Mouse (Mus musculus) forebrain, embryonic 15.5 days (tissue): ENCODE results near the gene Med15. TPM values are rescaled to one million over a fixed set of nuclear protein-coding genes. Genes with fewer than 3 reads are reported as not detected.
"Not testable (repeated sequence)": the region's sequence is repeated elsewhere in the genome, so short reads cannot be mapped to it uniquely, and the experiment has no call there.

ENCODE experiments used
- ATAC-seq: fragments of 200-750 bp; cut with Nextera tagmentation; replicated peaks from 2 replicates; pipeline ENCODE4 v1.8.0; 2017; ENCODE audit warnings: mild to moderate bottlenecking, moderate TSS enrichment, moderate library complexity
- H3K27ac ChIP-seq: fragments of 300-500 bp; sonication (generic); replicated peaks from 2 replicates; pipeline ENCODE4 v1.5.1; 2015; ENCODE audit warnings: mild to moderate bottlenecking, inconsistent platforms
- H3K27me3 ChIP-seq: fragments of 300-500 bp; sonication (generic); 2 replicates; pipeline ENCODE4 v1.6.1; 2015; ENCODE audit warnings: inconsistent platforms
- H3K36me3 ChIP-seq: fragments of 300-500 bp; sonication (generic); 2 replicates; pipeline ENCODE4 v1.6.1; 2015; ENCODE audit warnings: mild to moderate bottlenecking, inconsistent platforms
- H3K4me1 ChIP-seq: fragments of 300-500 bp; sonication (generic); 2 replicates; pipeline ENCODE4 v1.6.1; 2015; ENCODE audit warnings: inconsistent platforms
- H3K4me2 ChIP-seq: fragments of 300-500 bp; sonication (generic); replicated peaks from 2 replicates; pipeline ENCODE4 v1.6.1; 2015; ENCODE audit warnings: mild to moderate bottlenecking, inconsistent platforms
- H3K4me3 ChIP-seq: fragments of 300-500 bp; sonication (generic); 2 replicates; pipeline ENCODE4 v1.5.1; 2015; ENCODE audit warnings: mild to moderate bottlenecking, inconsistent platforms
- H3K9ac ChIP-seq: fragments of 300-500 bp; sonication (generic); replicated peaks from 2 replicates; pipeline ENCODE4 v1.6.1; 2015; ENCODE audit warnings: mild to moderate bottlenecking, inconsistent platforms
- H3K9me3 ChIP-seq: fragments of 300-500 bp; sonication (generic); 2 replicates; pipeline ENCODE4 v1.6.1; 2016; ENCODE audit warnings: inconsistent platforms
- WGBS: fragments of 180-500 bp; shearing (Covaris S2); methylation state at CpG from one replicate; pipeline ENCODE4 v1.1.7; 2015; ENCODE audit warnings: mixed read lengths; 5-methylcytosine and 5-hydroxymethylcytosine counted together
- polyA plus RNA-seq: library from polyadenylated mRNA; unstranded; fragments of >200 nt; fragmentation: Nextera tagmentation; extraction: Ambion mirVana; gene quantifications from 2 replicates; pipeline ENCODE4 v1.2.1, GENCODE M21; 2015

Gene Med15
- polyA plus RNA-seq, 1 experiment from 2014 or later = 48.2 TPM

- ATAC-seq = no peak
- Histone ChIP-seq H3K4me1 (peaks cover 34% of the 10 kb centered on the region), H3K4me3 (no peak overlapping the region), H3K27ac (no peak overlapping the region), H3K9me3 (no peaks in the 10 kb centered on the region), H3K36me3 (no peaks in the 10 kb centered on the region), H3K4me2 (no peak overlapping the region), H3K27me3 (no peaks in the 10 kb centered on the region), H3K9ac (no peak overlapping the region)
- WGBS = 91% methylated on average over 1 of the region's 1 CpGs
These were observed 25.1 kb upstream of the Med15 start for GRCm38 (mm10) chr16:17757756-17758155.

- 29% methylated on average over 1 of the region's 1 CpGs for WGBS
- Histone ChIP-seq H3K9ac (no peak overlapping the region), H3K4me2 (no peak overlapping the region), H3K27ac (no peak overlapping the region), H3K9me3 (no peaks in the 10 kb centered on the region), H3K36me3 (no peaks in the 10 kb centered on the region), H3K27me3 (no peaks in the 10 kb centered on the region), H3K4me3 (no peak overlapping the region), H3K4me1 (peaks cover 1% of the 10 kb centered on the region)
- no peak for ATAC-seq
These were observed 21.0 kb upstream of the Med15 start for GRCm38 (mm10) chr16:17753686-17754085.

GRCm38 (mm10) chr16:17753001-17753400 lies 20.3 kb upstream of the Med15 start:
- Histone ChIP-seq H3K4me2 (no peak overlapping the region), H3K9ac (no peak overlapping the region), H3K4me1 (no peaks in the 10 kb centered on the region), H3K9me3 (no peaks in the 10 kb centered on the region), H3K36me3 (no peaks in the 10 kb centered on the region), H3K27ac (no peak overlapping the region), H3K27me3 (no peaks in the 10 kb centered on the region), H3K4me3 (no peak overlapping the region)
- 31% methylated on average over 3 of the region's 3 CpGs for WGBS
- no peak for ATAC-seq

- no peak for ATAC-seq
- H3K4me3 ChIP-seq = no peak overlapping the region
- 75% methylated on average over 2 of the region's 2 CpGs for WGBS
These were observed 12.4 kb upstream of the Med15 start for GRCm38 (mm10) chr16:17745067-17745466.

GRCm38 (mm10) chr16:17744536-17744935 lies 11.8 kb upstream of the Med15 start:
- no peaks in the 10 kb centered on the region for H3K4me1 ChIP-seq
- no peaks in the 10 kb centered on the region for H3K36me3 ChIP-seq
- no peak overlapping the region for H3K9ac ChIP-seq
- 11% methylated on average over 1 of the region's 1 CpGs for WGBS
- no peaks in the 10 kb centered on the region for H3K9me3 ChIP-seq
- H3K4me3 ChIP-seq = no peak overlapping the region
- ATAC-seq = no peak
- H3K27ac ChIP-seq = no peak overlapping the region
- H3K27me3 ChIP-seq = no peaks in the 10 kb centered on the region
- no peak overlapping the region for H3K4me2 ChIP-seq

More at GRCm38 (mm10) chr16:17745067-17745466, 12.4 kb upstream of the Med15 start:
- Histone ChIP-seq H3K36me3 (no peaks in the 10 kb centered on the region), H3K27ac (no peak overlapping the region), H3K9ac (no peak overlapping the region), H3K4me1 (no peaks in the 10 kb centered on the region), H3K9me3 (no peaks in the 10 kb centered on the region), H3K4me2 (no peak overlapping the region), H3K27me3 (no peaks in the 10 kb centered on the region)

- H3K9me3 ChIP-seq = no peaks in the 10 kb centered on the region
- ATAC-seq = no peak
- H3K27ac ChIP-seq = no peak overlapping the region
- no peak overlapping the region for H3K4me3 ChIP-seq
- no peak overlapping the region for H3K4me2 ChIP-seq
- 34% methylated on average over 4 of the region's 4 CpGs for WGBS
- no peaks in the 10 kb centered on the region for H3K4me1 ChIP-seq
- no peaks in the 10 kb centered on the region for H3K36me3 ChIP-seq
- H3K9ac ChIP-seq = no peak overlapping the region
- H3K27me3 ChIP-seq = no peaks in the 10 kb centered on the region
These were observed 10.6 kb upstream of the Med15 start for GRCm38 (mm10) chr16:17743279-17743678.

GRCm38 (mm10) chr16:17742810-17743209 lies 10.1 kb upstream of the Med15 start:
- Histone ChIP-seq H3K9me3 (no peaks in the 10 kb centered on the region), H3K4me3 (no peak overlapping the region), H3K4me2 (no peak overlapping the region), H3K9ac (no peak overlapping the region), H3K27me3 (no peaks in the 10 kb centered on the region), H3K4me1 (no peaks in the 10 kb centered on the region), H3K27ac (no peak overlapping the region), H3K36me3 (no peaks in the 10 kb centered on the region)
- ATAC-seq = no peak
- 79% methylated on average over 1 of the region's 1 CpGs for WGBS

GRCm38 (mm10) chr16:17740080-17740479 lies 7.4 kb upstream of the Med15 start:
- Histone ChIP-seq H3K9ac (no peak overlapping the region), H3K9me3 (no peaks in the 10 kb centered on the region), H3K4me3 (no peak overlapping the region), H3K27me3 (no peaks in the 10 kb centered on the region), H3K4me2 (no peak overlapping the region), H3K27ac (no peak overlapping the region), H3K36me3 (no peaks in the 10 kb centered on the region), H3K4me1 (no peaks in the 10 kb centered on the region)
- WGBS = 89% methylated on average over 4 of the region's 4 CpGs
- no peak for ATAC-seq

GRCm38 (mm10) chr16:17736156-17736555 lies 3.5 kb upstream of the Med15 start:
- Histone ChIP-seq H3K9me3 (no peaks in the 10 kb centered on the region), H3K4me1 (no peaks in the 10 kb centered on the region), H3K27me3 (no peaks in the 10 kb centered on the region), H3K36me3 (no peaks in the 10 kb centered on the region), H3K4me2 (no peak overlapping the region), H3K4me3 (no peak overlapping the region), H3K9ac (no peak overlapping the region), H3K27ac (no peak overlapping the region)
- no peak for ATAC-seq
- 68% methylated on average over 4 of the region's 4 CpGs for WGBS

- not testable (repeated sequence) for H3K27ac ChIP-seq, H3K9me3 ChIP-seq, H3K4me3 ChIP-seq, H3K4me1 ChIP-seq, H3K4me2 ChIP-seq, H3K9ac ChIP-seq, H3K36me3 ChIP-seq, ATAC-seq, H3K27me3 ChIP-seq
- 90% methylated on average over 6 of the region's 6 CpGs for WGBS
These were observed 2.2 kb upstream of the Med15 start for GRCm38 (mm10) chr16:17734872-17735271.

- Histone ChIP-seq H3K9ac (no peak overlapping the region), H3K27me3 (no peaks in the 10 kb centered on the region), H3K36me3 (no peaks in the 10 kb centered on the region), H3K27ac (no peak overlapping the region), H3K4me1 (no peaks in the 10 kb centered on the region), H3K9me3 (no peaks in the 10 kb centered on the region), H3K4me3 (no peak overlapping the region), H3K4me2 (no peak overlapping the region)
- 71% methylated on average over 2 of the region's 2 CpGs for WGBS
- ATAC-seq = no peak
These were observed 955 bp upstream of the Med15 start for GRCm38 (mm10) chr16:17733646-17734045.

- Histone ChIP-seq H3K27ac (no peak overlapping the region), H3K9ac (no peak overlapping the region), H3K4me3 (no peak overlapping the region), H3K27me3 (no peaks in the 10 kb centered on the region), H3K4me1 (no peaks in the 10 kb centered on the region), H3K36me3 (no peaks in the 10 kb centered on the region), H3K9me3 (no peaks in the 10 kb centered on the region), H3K4me2 (no peak overlapping the region)
- 74% methylated on average over 6 of the region's 6 CpGs for WGBS
- ATAC-seq = no peak
These were observed 260 bp downstream of the Med15 start for GRCm38 (mm10) chr16:17732431-17732830.

- H3K27me3 ChIP-seq = no peaks in the 10 kb centered on the region
- H3K9me3 ChIP-seq = no peaks in the 10 kb centered on the region
- no peak overlapping the region for H3K9ac ChIP-seq
- H3K4me3 ChIP-seq = no peak overlapping the region
- no peak for ATAC-seq
- WGBS = 55% methylated on average over 3 of the region's 3 CpGs
- 0 out of 2 replicates have a peak, but pooled peaks cover 2% of the 10 kb centered on the region for H3K4me1 ChIP-seq
- no peak overlapping the region for H3K27ac ChIP-seq
- H3K4me2 ChIP-seq = no peak overlapping the region
- H3K36me3 ChIP-seq = no peaks in the 10 kb centered on the region
These were observed 670 bp downstream of the Med15 start for GRCm38 (mm10) chr16:17732021-17732420.
